Mouse (Mus musculus): Measurements from ENCODE around the gene Sars. TPM values are rescaled to one million over a fixed set of nuclear protein-coding genes. Genes with fewer than 3 reads are reported as not detected.

Gene Sars
- polyA plus RNA-seq (2015; fragmentation: Nextera tagmentation; extraction: Ambion mirVana) = 99.5 and 106 TPM in 2 replicates

- WGBS = under 1% methylated on average over 41 of the region's 41 CpGs
- peak within 1 kb of the TSS; percentile 82 for H3K27ac ChIP-seq (ENCODE audit: low read depth, low read length)
- H3K9me3 ChIP-seq (ENCODE audit: control insufficient read depth) = no peaks in the 10 kb centered on the region
- H3K27me3 ChIP-seq (replicated peaks; ENCODE audit: control insufficient read depth, insufficient read depth, low read length) = no peaks in the 10 kb centered on the region
- no peaks in the 10 kb centered on the region for H3K36me3 ChIP-seq (ENCODE audit: control insufficient read depth, insufficient read depth)
- peak; percentile 94 for ATAC-seq
- H3K4me3 ChIP-seq (ENCODE audit: low read depth, low read length) = peak within 1 kb of the TSS; percentile 86
- H3K4me1 ChIP-seq (replicated peaks; ENCODE audit: control insufficient read depth, insufficient read depth, low read length) = peaks cover 6% of the 10 kb centered on the region; the same call in 1 of the 2 replicates
- peak; percentile 51 for TF ChIP-seq CTCF (IDR thresholded peaks at IDR 0.05; ENCODE audit: low read depth)
- H3K4me2 ChIP-seq (replicated peaks; ENCODE audit: low read depth) = peak within 1 kb of the TSS; percentile 81
- peak within 1 kb of the TSS; percentile 66 for H3K9ac ChIP-seq (ENCODE audit: low read depth, low read length)
Measured at GRCm38 (mm10) chr3:108444698-108445365, at the start of gene Sars. Gene Sars (minus strand): TSS chr3:108445209.

- Histone ChIP-seq H3K27ac (ENCODE audit: low read depth, low read length) (no peak overlapping the region), H3K36me3 (ENCODE audit: control insufficient read depth, insufficient read depth) (no peaks in the 10 kb centered on the region), H3K4me3 (ENCODE audit: low read depth, low read length) (no peak overlapping the region), H3K9me3 (ENCODE audit: control insufficient read depth) (no peaks in the 10 kb centered on the region), H3K27me3 (replicated peaks; ENCODE audit: control insufficient read depth, insufficient read depth, low read length) (no peaks in the 10 kb centered on the region), H3K4me2 (replicated peaks; ENCODE audit: low read depth) (no peak overlapping the region), H3K4me1 (replicated peaks; ENCODE audit: control insufficient read depth, insufficient read depth, low read length) (no peaks in the 10 kb centered on the region), H3K9ac (ENCODE audit: low read depth, low read length) (no peak overlapping the region)
- ATAC-seq = no peak
- peak; percentile 64 for TF ChIP-seq CTCF (IDR thresholded peaks at IDR 0.05; ENCODE audit: low read depth)
- 42% methylated on average over 3 of the region's 3 CpGs for WGBS
Measured at GRCm38 (mm10) chr3:108489968-108490367, 45.0 kb upstream of the Sars start.

- H3K4me3 ChIP-seq (ENCODE audit: low read depth, low read length) = no peak overlapping the region
- H3K27me3 ChIP-seq (replicated peaks; ENCODE audit: control insufficient read depth, insufficient read depth, low read length) = no peaks in the 10 kb centered on the region
- no peaks in the 10 kb centered on the region for H3K9me3 ChIP-seq (ENCODE audit: control insufficient read depth)
- no peaks in the 10 kb centered on the region for H3K4me1 ChIP-seq (replicated peaks; ENCODE audit: control insufficient read depth, insufficient read depth, low read length)
- no peak overlapping the region for H3K27ac ChIP-seq (ENCODE audit: low read depth, low read length)
- H3K9ac ChIP-seq (ENCODE audit: low read depth, low read length) = no peak overlapping the region
- peak; percentile 73; the same call in 1 of the 2 replicates for ATAC-seq
- no peak overlapping the region for H3K4me2 ChIP-seq (replicated peaks; ENCODE audit: low read depth)
- no peak for TF ChIP-seq CTCF (IDR thresholded peaks at IDR 0.05; ENCODE audit: low read depth)
- WGBS = 52% methylated on average over 4 of the region's 4 CpGs
- no peaks in the 10 kb centered on the region for H3K36me3 ChIP-seq (ENCODE audit: control insufficient read depth, insufficient read depth)
Measured at GRCm38 (mm10) chr3:108484749-108485148, 39.7 kb upstream of the Sars start.

DNA sequence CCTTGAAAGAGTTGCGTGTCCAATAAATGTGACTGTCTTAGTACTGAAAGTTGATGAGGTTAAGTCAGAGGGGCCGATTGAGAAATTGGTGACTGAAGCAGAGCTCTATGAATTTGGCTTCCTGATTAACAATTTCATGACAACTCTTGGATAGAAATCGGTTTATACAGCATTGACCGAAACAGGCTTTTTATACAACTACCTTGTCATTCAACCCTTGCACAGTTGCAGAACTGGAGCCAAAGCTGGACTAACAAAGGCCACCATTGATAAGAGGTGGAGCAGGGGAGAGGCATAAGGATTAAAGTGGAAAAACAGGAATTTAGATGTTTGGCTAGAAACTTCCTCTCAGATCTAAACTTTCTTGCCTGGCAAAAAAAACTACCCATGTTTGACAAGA lies 33.8 kb upstream of the Sars start:
- Histone ChIP-seq H3K4me3 (ENCODE audit: low read depth, low read length) (no peak overlapping the region), H3K36me3 (ENCODE audit: control insufficient read depth, insufficient read depth) (no peaks in the 10 kb centered on the region), H3K9me3 (ENCODE audit: control insufficient read depth) (no peaks in the 10 kb centered on the region), H3K4me2 (replicated peaks; ENCODE audit: low read depth) (no peak overlapping the region), H3K27me3 (replicated peaks; ENCODE audit: control insufficient read depth, insufficient read depth, low read length) (no peaks in the 10 kb centered on the region), H3K9ac (ENCODE audit: low read depth, low read length) (no peak overlapping the region), H3K4me1 (replicated peaks; ENCODE audit: control insufficient read depth, insufficient read depth, low read length) (no peaks in the 10 kb centered on the region), H3K27ac (ENCODE audit: low read depth, low read length) (no peak overlapping the region)
- 64% methylated on average over 4 of the region's 4 CpGs for WGBS
- no peak for TF ChIP-seq CTCF (IDR thresholded peaks at IDR 0.05; ENCODE audit: low read depth)
- no peak for ATAC-seq

DNA sequence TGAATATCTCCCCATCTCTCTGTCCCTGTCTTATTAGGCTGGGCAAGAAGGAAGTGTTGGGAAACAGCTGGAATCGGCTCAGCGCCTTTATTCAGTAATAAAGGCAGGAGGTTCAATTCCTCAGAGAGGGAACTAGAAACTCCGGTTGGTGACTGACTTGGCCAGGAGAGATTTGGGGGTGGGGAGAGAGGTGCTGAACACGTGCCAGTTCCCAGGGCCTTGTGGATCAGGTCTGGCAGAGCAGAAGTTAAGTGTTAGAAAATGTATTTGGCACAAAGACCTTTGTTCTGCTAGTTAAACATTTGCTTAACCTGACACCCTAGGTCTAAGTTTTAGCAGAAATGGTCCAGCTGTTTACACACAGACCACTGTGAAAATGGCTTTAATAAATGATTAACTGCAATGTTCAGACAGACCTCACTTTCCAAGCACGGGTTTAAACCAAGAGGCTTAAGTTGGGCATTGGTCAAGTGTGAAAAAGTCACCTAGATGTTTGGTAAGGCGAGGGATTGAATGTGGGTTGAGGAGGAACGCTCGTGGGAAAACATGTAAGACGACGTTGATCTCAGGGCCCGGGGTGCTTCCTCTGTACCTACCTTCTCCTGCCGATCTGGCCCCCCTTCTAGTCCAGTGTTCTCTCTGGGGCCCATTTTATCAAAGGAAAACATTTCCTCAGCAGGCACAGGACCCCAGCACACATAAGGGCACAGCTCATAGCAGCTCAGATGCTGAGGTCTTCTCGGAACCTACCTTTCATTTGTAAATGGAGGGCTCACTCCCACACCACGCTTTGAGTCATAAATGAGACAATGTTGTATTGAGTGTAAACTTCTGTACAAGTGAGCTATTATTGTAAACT lies 32.0 kb upstream of the Sars start:
- 27% methylated on average over 14 of the region's 14 CpGs for WGBS
- no peaks in the 10 kb centered on the region for H3K4me1 ChIP-seq (replicated peaks; ENCODE audit: control insufficient read depth, insufficient read depth, low read length)

GRCm38 (mm10) chr3:108475496-108475895 lies 30.5 kb upstream of the Sars start:
- Histone ChIP-seq H3K4me2 (replicated peaks; ENCODE audit: low read depth) (no peak overlapping the region), H3K4me3 (ENCODE audit: low read depth, low read length) (no peak overlapping the region), H3K36me3 (ENCODE audit: control insufficient read depth, insufficient read depth) (no peaks in the 10 kb centered on the region), H3K27ac (ENCODE audit: low read depth, low read length) (no peak overlapping the region), H3K9ac (ENCODE audit: low read depth, low read length) (no peak overlapping the region), H3K9me3 (ENCODE audit: control insufficient read depth) (no peaks in the 10 kb centered on the region), H3K27me3 (replicated peaks; ENCODE audit: control insufficient read depth, insufficient read depth, low read length) (no peaks in the 10 kb centered on the region), H3K4me1 (replicated peaks; ENCODE audit: control insufficient read depth, insufficient read depth, low read length) (no peaks in the 10 kb centered on the region)
- no peak for ATAC-seq
- TF ChIP-seq CTCF (IDR thresholded peaks at IDR 0.05; ENCODE audit: low read depth) = no peak
- 76% methylated on average over 5 of the region's 5 CpGs for WGBS

More for the DNA sequence above, 32.0 kb upstream of the Sars start:
- TF ChIP-seq CTCF (IDR thresholded peaks at IDR 0.05; ENCODE audit: low read depth) = no peak
- no peaks in the 10 kb centered on the region for H3K9me3 ChIP-seq (ENCODE audit: control insufficient read depth)
- peak; percentile 84 for ATAC-seq
- no peak overlapping the region for H3K4me3 ChIP-seq (ENCODE audit: low read depth, low read length)
- no peak overlapping the region for H3K27ac ChIP-seq (ENCODE audit: low read depth, low read length)
- no peak overlapping the region for H3K4me2 ChIP-seq (replicated peaks; ENCODE audit: low read depth)
- H3K36me3 ChIP-seq (ENCODE audit: control insufficient read depth, insufficient read depth) = no peaks in the 10 kb centered on the region
- H3K9ac ChIP-seq (ENCODE audit: low read depth, low read length) = no peak overlapping the region
- no peaks in the 10 kb centered on the region for H3K27me3 ChIP-seq (replicated peaks; ENCODE audit: control insufficient read depth, insufficient read depth, low read length)

Measured in intestine, postnatal 0 days (tissue).